Mouse (Mus musculus) intestine, postnatal 0 days (tissue): ENCODE data around the gene Adam1b. TPM values are rescaled to one million over a fixed set of nuclear protein-coding genes. Genes with fewer than 3 reads are reported as not detected.

Experiments used
- ATAC-seq: fragments of 200-750 bp; cut with Nextera tagmentation; 2 replicates; pipeline ENCODE4 v1.8.0; 2017; ENCODE audit warnings: mild to moderate bottlenecking, moderate TSS enrichment, moderate library complexity
- H3K27ac ChIP-seq: fragments of 300-500 bp; sonication (generic); 2 replicates; pipeline ENCODE4 v1.5.1; 2014; ENCODE audit warnings: mild to moderate bottlenecking, low read depth, low read length, moderate library complexity
- H3K27me3 ChIP-seq: fragments of 300-500 bp; sonication (generic); replicated peaks from 2 replicates; pipeline ENCODE4 v1.6.1; 2014; ENCODE audit warnings: low read length, mixed read lengths; ENCODE audit not compliant: control insufficient read depth, insufficient read depth
- H3K36me3 ChIP-seq: fragments of 300-500 bp; sonication (generic); 2 replicates; pipeline ENCODE4 v1.6.1; 2014; ENCODE audit warnings: mild to moderate bottlenecking, moderate library complexity; ENCODE audit not compliant: control insufficient read depth, insufficient read depth
- H3K4me1 ChIP-seq: fragments of 300-500 bp; sonication (generic); replicated peaks from 2 replicates; pipeline ENCODE4 v1.6.1; 2014; ENCODE audit warnings: antibody characterized with exemption, low read length, mixed read lengths; ENCODE audit not compliant: control insufficient read depth, insufficient read depth
- H3K4me2 ChIP-seq: fragments of 300-500 bp; sonication (generic); replicated peaks from 2 replicates; pipeline ENCODE4 v1.6.1; 2014; ENCODE audit warnings: low read depth, mild to moderate bottlenecking, moderate library complexity
- H3K4me3 ChIP-seq: fragments of 300-500 bp; sonication (generic); 2 replicates; pipeline ENCODE4 v1.5.1; 2014; ENCODE audit warnings: low read depth, low read length
- H3K9ac ChIP-seq: fragments of 300-500 bp; sonication (generic); 2 replicates; pipeline ENCODE4 v1.6.1; 2014; ENCODE audit warnings: mild to moderate bottlenecking, low read depth, low read length
- H3K9me3 ChIP-seq: fragments of 300-500 bp; sonication (generic); 2 replicates; pipeline ENCODE4 v1.6.1; 2016; ENCODE audit warnings: mixed run types; ENCODE audit not compliant: control insufficient read depth
- CTCF ChIP-seq: sonication (generic); IDR thresholded peaks from 2 replicates; pipeline ENCODE4 v1.5.1; 2016; ENCODE audit warnings: low read depth, mild to moderate bottlenecking, control low read depth, antibody characterized with exemption, moderate library complexity
- WGBS: fragments of 180-500 bp; shearing (Covaris S2); extraction: QIAGEN DNeasy Blood & Tissue Kit; methylation state at CpG from one replicate; pipeline ENCODE4 v1.1.7; 2014; 5-methylcytosine and 5-hydroxymethylcytosine counted together
- polyA plus RNA-seq: library from polyadenylated mRNA; unstranded; fragments of >200 nt; fragmentation: Nextera tagmentation; extraction: Ambion mirVana; gene quantifications from 2 replicates; pipeline ENCODE4 v1.2.1, GENCODE M21; 2015

The Adam1b gene
- polyA plus RNA-seq, 1 experiment from 2014 or later, result 0.04 TPM

DNA sequence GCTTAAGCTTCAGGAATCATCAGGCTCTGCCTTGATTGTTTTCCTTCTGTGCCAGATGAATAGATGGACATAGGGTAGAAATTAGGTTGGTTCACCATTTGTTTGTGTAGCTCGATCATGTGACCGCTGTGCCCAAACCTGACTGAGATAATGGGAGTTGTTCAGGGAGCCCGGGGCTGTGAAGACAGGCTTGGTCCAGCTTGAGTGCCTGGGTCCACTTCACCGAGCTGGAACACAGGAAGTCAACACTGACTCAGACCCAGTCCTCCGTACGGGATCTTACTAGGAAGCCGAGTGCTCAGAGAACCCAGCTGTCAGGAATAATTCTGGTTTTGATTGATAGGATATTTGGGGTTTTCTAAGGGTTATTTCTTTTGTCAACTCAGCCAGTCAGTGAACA, 28.6 kb downstream of the Adam1b start:
- no peak overlapping the region for H3K9ac ChIP-seq
- H3K4me2 ChIP-seq, result no peak overlapping the region
- H3K4me3 ChIP-seq, result no peak overlapping the region
- H3K4me1 ChIP-seq, result no peaks in the 10 kb centered on the region
- 63% methylated on average over 7 of the region's 7 CpGs for WGBS
- H3K27me3 ChIP-seq, result no peaks in the 10 kb centered on the region
- H3K36me3 ChIP-seq, result no peaks in the 10 kb centered on the region
- no peak for ATAC-seq
- TF ChIP-seq CTCF, result no peak
- no peak overlapping the region for H3K27ac ChIP-seq
- H3K9me3 ChIP-seq, result no peaks in the 10 kb centered on the region

DNA sequence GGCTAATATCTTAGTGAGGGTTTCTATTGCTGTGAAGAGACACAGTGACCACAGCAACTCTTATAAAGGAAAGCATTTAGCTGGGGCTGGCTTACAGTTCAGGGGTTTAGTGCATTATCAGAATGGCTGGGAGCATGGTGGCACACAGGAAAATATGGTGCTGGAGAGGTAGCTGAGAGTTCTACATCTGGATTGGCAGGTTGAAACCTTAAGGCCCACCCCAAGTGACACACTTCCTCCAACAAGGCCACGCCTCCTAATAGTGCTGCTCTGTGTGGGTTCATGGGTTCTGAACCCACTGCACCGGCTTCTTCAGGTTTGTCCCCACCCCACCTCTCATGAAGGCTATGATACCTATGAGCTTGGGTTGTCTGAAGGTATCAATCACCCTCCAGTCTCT, 30.8 kb downstream of the Adam1b start:
- Histone ChIP-seq H3K4me3 (no peak overlapping the region), H3K9ac (no peak overlapping the region), H3K27ac (no peak overlapping the region), H3K36me3 (no peaks in the 10 kb centered on the region), H3K4me2 (no peak overlapping the region), H3K27me3 (no peaks in the 10 kb centered on the region), H3K9me3 (no peaks in the 10 kb centered on the region), H3K4me1 (no peaks in the 10 kb centered on the region)
- no peak for ATAC-seq
- WGBS, result 85% methylated on average over 2 of the region's 2 CpGs
- no peak for TF ChIP-seq CTCF

DNA sequence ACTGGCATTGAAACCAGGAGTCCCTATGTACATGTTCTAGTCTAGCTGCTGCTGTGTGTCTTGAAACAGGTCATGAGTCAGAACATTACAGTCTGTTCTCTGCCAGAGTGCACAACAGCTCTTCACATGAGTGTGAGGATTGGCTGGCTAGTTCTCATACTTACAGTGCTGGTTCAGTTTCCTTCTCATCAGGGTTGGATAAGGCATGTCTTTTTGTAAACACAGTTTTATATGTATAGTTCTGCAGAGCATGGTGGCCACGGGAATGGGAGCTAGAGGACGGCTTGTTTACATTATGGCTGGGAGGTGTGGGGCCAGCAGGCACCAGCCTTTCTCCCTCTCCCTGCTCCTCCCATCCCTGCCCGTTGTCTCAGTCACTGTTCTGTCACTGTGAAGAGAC, 33.7 kb downstream of the Adam1b start:
- no peak overlapping the region for H3K9ac ChIP-seq
- no peaks in the 10 kb centered on the region for H3K9me3 ChIP-seq
- no peaks in the 10 kb centered on the region for H3K4me1 ChIP-seq
- H3K27ac ChIP-seq, result no peak overlapping the region
- 0 out of 2 replicates have a peak, but pooled peaks have one; percentile 10 for ATAC-seq
- no peak for TF ChIP-seq CTCF
- no peak overlapping the region for H3K4me3 ChIP-seq
- no peaks in the 10 kb centered on the region for H3K36me3 ChIP-seq
- no peak overlapping the region for H3K4me2 ChIP-seq
- 10% methylated on average over 3 of the region's 3 CpGs for WGBS
- no peaks in the 10 kb centered on the region for H3K27me3 ChIP-seq

DNA sequence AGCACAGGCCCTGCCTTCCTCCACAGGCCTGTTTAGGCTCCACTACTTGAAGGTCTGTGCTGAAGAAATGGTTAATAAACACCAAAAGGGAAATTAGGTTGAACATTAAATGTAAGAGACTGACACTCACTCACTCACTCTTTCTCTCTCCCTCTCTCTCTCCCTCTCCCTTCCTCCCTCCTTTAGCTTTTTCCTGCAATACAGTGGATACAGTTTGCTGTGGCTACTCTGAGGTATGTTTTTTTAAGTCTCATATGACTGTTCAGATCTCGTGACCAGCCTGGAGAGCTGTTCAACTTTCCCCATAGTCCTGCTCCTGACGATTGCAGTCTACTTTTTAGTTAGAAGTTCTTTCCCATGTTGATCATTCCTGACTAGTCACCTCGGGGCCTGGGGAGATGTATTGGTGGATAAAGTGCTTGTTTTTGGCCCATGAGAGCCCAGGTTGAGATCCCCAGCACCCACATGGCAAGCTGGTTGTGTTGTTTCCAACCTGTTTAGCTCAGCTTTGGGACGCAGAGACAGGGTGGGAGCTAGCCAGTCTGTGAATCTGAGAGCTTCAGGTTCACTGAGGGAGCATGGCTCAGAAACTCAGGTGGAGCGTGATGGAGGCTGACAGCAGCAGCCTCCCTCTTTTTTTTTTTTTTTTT, 39.5 kb downstream of the Adam1b start:
- H3K9ac ChIP-seq, result no peak overlapping the region
- no peak for ATAC-seq
- H3K9me3 ChIP-seq, result no peaks in the 10 kb centered on the region
- H3K4me1 ChIP-seq, result no peaks in the 10 kb centered on the region
- H3K27ac ChIP-seq, result no peak overlapping the region
- H3K4me2 ChIP-seq, result no peak overlapping the region
- H3K4me3 ChIP-seq, result no peak overlapping the region
- no peaks in the 10 kb centered on the region for H3K27me3 ChIP-seq
- H3K36me3 ChIP-seq, result no peaks in the 10 kb centered on the region
- TF ChIP-seq CTCF, result no peak
- 66% methylated on average over 5 of the region's 5 CpGs for WGBS

DNA sequence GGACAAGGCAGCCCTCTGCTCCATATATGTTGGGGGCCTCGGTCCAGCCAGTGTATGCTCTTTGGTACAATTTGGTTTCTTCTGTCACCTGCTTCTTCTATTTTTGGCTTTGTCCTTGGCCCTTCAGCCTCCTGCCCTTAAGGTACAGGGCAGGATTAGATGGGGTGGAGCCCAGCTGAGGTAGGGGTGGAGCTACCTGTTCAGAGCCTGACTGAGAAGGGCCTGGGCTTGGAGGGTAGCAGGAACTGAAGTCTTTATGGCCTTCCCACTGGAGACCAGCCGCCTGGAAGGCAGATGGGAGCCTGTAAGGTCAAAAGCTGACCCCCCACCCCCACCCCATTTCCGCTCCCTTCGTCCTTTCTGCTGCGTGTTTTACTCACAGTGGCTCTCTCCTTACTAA, 40.3 kb downstream of the Adam1b start:
- Histone ChIP-seq H3K9me3 (no peaks in the 10 kb centered on the region), H3K36me3 (no peaks in the 10 kb centered on the region), H3K27me3 (no peaks in the 10 kb centered on the region), H3K9ac (no peak overlapping the region), H3K4me1 (no peaks in the 10 kb centered on the region), H3K4me2 (no peak overlapping the region), H3K27ac (no peak overlapping the region), H3K4me3 (no peak overlapping the region)
- ATAC-seq, result peak; percentile 36; the same call in 1 of the 2 replicates
- WGBS, result 58% methylated on average over 5 of the region's 5 CpGs
- no peak for TF ChIP-seq CTCF

DNA sequence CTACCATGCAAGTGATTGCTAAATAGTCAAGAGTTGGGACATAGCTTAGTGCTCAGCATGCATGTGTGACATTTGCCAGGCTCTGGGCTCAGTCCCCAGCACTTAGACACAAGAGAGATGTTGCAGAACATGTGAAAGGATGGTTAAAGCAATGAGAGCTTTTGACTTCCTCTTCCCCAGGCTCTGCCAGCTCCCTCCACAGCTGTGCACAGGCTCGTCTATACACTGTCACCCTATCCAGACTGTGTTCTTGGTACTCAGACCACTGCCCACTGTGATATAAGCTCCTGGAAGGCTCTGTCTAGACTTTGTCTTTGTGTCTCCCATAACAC, 41.1 kb downstream of the Adam1b start:
- Histone ChIP-seq H3K9me3 (no peaks in the 10 kb centered on the region), H3K4me2 (no peak overlapping the region), H3K27ac (no peak overlapping the region), H3K27me3 (no peaks in the 10 kb centered on the region), H3K9ac (no peak overlapping the region), H3K36me3 (no peaks in the 10 kb centered on the region), H3K4me1 (no peaks in the 10 kb centered on the region), H3K4me3 (no peak overlapping the region)
- 14% methylated on average over 1 of the region's 1 CpGs for WGBS
- no peak for ATAC-seq
- TF ChIP-seq CTCF, result no peak
